Mouse (Mus musculus): Measurements from ENCODE around the gene Mycbpap. TPM values are rescaled to one million over a fixed set of nuclear protein-coding genes. Genes with fewer than 3 reads are reported as not detected.

Mycbpap gene
- polyA plus RNA-seq, 1 experiment from 2014 or later = 1.8 TPM

GRCm38 (mm10) chr11:94508976-94509375 is 12.6 kb downstream of the Mycbpap start:
- Histone ChIP-seq H3K4me2 (ENCODE audit: low read length) (no peak overlapping the region), H3K9me3 (replicated peaks; ENCODE audit: control insufficient read depth, low read length) (no peaks in the 10 kb centered on the region), H3K27ac (ENCODE audit: low read depth, low read length) (no peak overlapping the region), H3K36me3 (ENCODE audit: control insufficient read depth, insufficient read depth, low read length) (no peaks in the 10 kb centered on the region), H3K9ac (ENCODE audit: low read length) (no peak overlapping the region), H3K4me1 (ENCODE audit: control insufficient read depth, insufficient read depth, low read length) (no peaks in the 10 kb centered on the region), H3K27me3 (replicated peaks; ENCODE audit: control insufficient read depth, insufficient read depth, low read length) (no peaks in the 10 kb centered on the region), H3K4me3 (ENCODE audit: low read depth, low read length) (no peak overlapping the region)
- DNase-seq (ENCODE audit: low spot score) (no peak), ATAC-seq (no peak)
- 94% methylated on average over 10 of the region's 10 CpGs for WGBS

- ATAC-seq = no peak
- WGBS = 89% methylated on average over 8 of the region's 8 CpGs
Measured at GRCm38 (mm10) chr11:94501482-94501881, 20.1 kb downstream of the Mycbpap start.

GRCm38 (mm10) chr11:94500362-94500761 is 21.2 kb downstream of the Mycbpap start:
- Histone ChIP-seq H3K9ac (ENCODE audit: low read length) (no peak overlapping the region), H3K27ac (ENCODE audit: low read depth, low read length) (no peak overlapping the region), H3K9me3 (replicated peaks; ENCODE audit: control insufficient read depth, low read length) (no peaks in the 10 kb centered on the region), H3K27me3 (replicated peaks; ENCODE audit: control insufficient read depth, insufficient read depth, low read length) (0 out of 2 replicates have a peak, but pooled peaks cover 5% of the 10 kb centered on the region), H3K36me3 (ENCODE audit: control insufficient read depth, insufficient read depth, low read length) (no peaks in the 10 kb centered on the region), H3K4me1 (ENCODE audit: control insufficient read depth, insufficient read depth, low read length) (peaks cover 19% of the 10 kb centered on the region), H3K4me3 (ENCODE audit: low read depth, low read length) (no peak overlapping the region), H3K4me2 (ENCODE audit: low read length) (no peak overlapping the region)
- WGBS = 30% methylated on average over 8 of the region's 8 CpGs
- DNase-seq (ENCODE audit: low spot score) = no peak
- no peak for ATAC-seq

More at GRCm38 (mm10) chr11:94501482-94501881, 20.1 kb downstream of the Mycbpap start:
- no peak overlapping the region for H3K9ac ChIP-seq (ENCODE audit: low read length)
- peaks cover 19% of the 10 kb centered on the region for H3K4me1 ChIP-seq (ENCODE audit: control insufficient read depth, insufficient read depth, low read length)
- H3K36me3 ChIP-seq (ENCODE audit: control insufficient read depth, insufficient read depth, low read length) = no peaks in the 10 kb centered on the region
- 0 out of 2 replicates have a peak, but pooled peaks cover 5% of the 10 kb centered on the region for H3K27me3 ChIP-seq (replicated peaks; ENCODE audit: control insufficient read depth, insufficient read depth, low read length)
- H3K27ac ChIP-seq (ENCODE audit: low read depth, low read length) = no peak overlapping the region
- no peaks in the 10 kb centered on the region for H3K9me3 ChIP-seq (replicated peaks; ENCODE audit: control insufficient read depth, low read length)
- no peak overlapping the region for H3K4me3 ChIP-seq (ENCODE audit: low read depth, low read length)
- DNase-seq (ENCODE audit: low spot score) = no peak
- no peak overlapping the region for H3K4me2 ChIP-seq (ENCODE audit: low read length)

- peaks cover 19% of the 10 kb centered on the region for H3K4me1 ChIP-seq (ENCODE audit: control insufficient read depth, insufficient read depth, low read length)
- peak within 1 kb of the TSS; percentile 47 for H3K9ac ChIP-seq (ENCODE audit: low read length)
- peak within 1 kb of the TSS; percentile 51 for H3K4me2 ChIP-seq (ENCODE audit: low read length)
- WGBS = under 1% methylated on average over 26 of the region's 26 CpGs
- H3K9me3 ChIP-seq (replicated peaks; ENCODE audit: control insufficient read depth, low read length) = no peaks in the 10 kb centered on the region
- peak within 1 kb of the TSS; percentile 21 for H3K4me3 ChIP-seq (ENCODE audit: low read depth, low read length)
- 0 out of 2 replicates have a peak, but pooled peaks cover 5% of the 10 kb centered on the region for H3K27me3 ChIP-seq (replicated peaks; ENCODE audit: control insufficient read depth, insufficient read depth, low read length)
- no peaks in the 10 kb centered on the region for H3K36me3 ChIP-seq (ENCODE audit: control insufficient read depth, insufficient read depth, low read length)
- no peak for DNase-seq (ENCODE audit: low spot score)
- H3K27ac ChIP-seq (ENCODE audit: low read depth, low read length) = 0 out of 2 replicates have a peak within 1 kb of the TSS, but pooled peaks have one; percentile 5
- ATAC-seq = peak; percentile 35; the same call in 1 of the 2 replicates
Measured at GRCm38 (mm10) chr11:94499661-94500152, 21.8 kb downstream of the Mycbpap start, which contains the start of gene Epn3. TSS of gene Epn3 (minus strand) at chr11:94499974.

- no peak overlapping the region for H3K4me3 ChIP-seq (ENCODE audit: low read depth, low read length)
- no peaks in the 10 kb centered on the region for H3K36me3 ChIP-seq (ENCODE audit: control insufficient read depth, insufficient read depth, low read length)
- 0 out of 2 replicates have a peak, but pooled peaks cover 5% of the 10 kb centered on the region for H3K27me3 ChIP-seq (replicated peaks; ENCODE audit: control insufficient read depth, insufficient read depth, low read length)
- no peaks in the 10 kb centered on the region for H3K9me3 ChIP-seq (replicated peaks; ENCODE audit: control insufficient read depth, low read length)
- peak overlapping the region; percentile 13; the same call in 1 of the 2 replicates for H3K9ac ChIP-seq (ENCODE audit: low read length)
- H3K4me1 ChIP-seq (ENCODE audit: control insufficient read depth, insufficient read depth, low read length) = peaks cover 19% of the 10 kb centered on the region
- peak; percentile 75 for ATAC-seq
- 3% methylated on average over 2 of the region's 2 CpGs for WGBS
- no peak overlapping the region for H3K27ac ChIP-seq (ENCODE audit: low read depth, low read length)
- peak; percentile 59 for DNase-seq (ENCODE audit: low spot score)
- H3K4me2 ChIP-seq (ENCODE audit: low read length) = peak overlapping the region; percentile 51
Measured at GRCm38 (mm10) chr11:94499035-94499434, 22.5 kb downstream of the Mycbpap start.

GRCm38 (mm10) chr11:94498093-94498996 is 23.2 kb downstream of the Mycbpap start:
- H3K36me3 ChIP-seq (ENCODE audit: control insufficient read depth, insufficient read depth, low read length) = no peaks in the 10 kb centered on the region
- peak; percentile 62 for ATAC-seq
- DNase-seq (ENCODE audit: low spot score) = peak; percentile 68
- H3K9me3 ChIP-seq (replicated peaks; ENCODE audit: control insufficient read depth, low read length) = no peaks in the 10 kb centered on the region
- H3K4me2 ChIP-seq (ENCODE audit: low read length) = peak overlapping the region; percentile 51
- H3K9ac ChIP-seq (ENCODE audit: low read length) = peak overlapping the region; percentile 13; the same call in 1 of the 2 replicates
- H3K4me3 ChIP-seq (ENCODE audit: low read depth, low read length) = no peak overlapping the region
- no peak overlapping the region for H3K27ac ChIP-seq (ENCODE audit: low read depth, low read length)
- 15% methylated on average over 19 of the region's 19 CpGs for WGBS
- peaks cover 19% of the 10 kb centered on the region for H3K4me1 ChIP-seq (ENCODE audit: control insufficient read depth, insufficient read depth, low read length)
- H3K27me3 ChIP-seq (replicated peaks; ENCODE audit: control insufficient read depth, insufficient read depth, low read length) = 0 out of 2 replicates have a peak, but pooled peaks cover 5% of the 10 kb centered on the region

- Histone ChIP-seq H3K4me2 (ENCODE audit: low read length) (no peak overlapping the region), H3K27me3 (replicated peaks; ENCODE audit: control insufficient read depth, insufficient read depth, low read length) (0 out of 2 replicates have a peak, but pooled peaks cover 5% of the 10 kb centered on the region), H3K4me3 (ENCODE audit: low read depth, low read length) (no peak overlapping the region), H3K36me3 (ENCODE audit: control insufficient read depth, insufficient read depth, low read length) (no peaks in the 10 kb centered on the region), H3K9ac (ENCODE audit: low read length) (no peak overlapping the region), H3K9me3 (replicated peaks; ENCODE audit: control insufficient read depth, low read length) (no peaks in the 10 kb centered on the region), H3K27ac (ENCODE audit: low read depth, low read length) (no peak overlapping the region), H3K4me1 (ENCODE audit: control insufficient read depth, insufficient read depth, low read length) (peaks cover 19% of the 10 kb centered on the region)
- no peak for ATAC-seq
- DNase-seq (ENCODE audit: low spot score) = no peak
- WGBS = 92% methylated on average over 3 of the region's 3 CpGs
Measured at GRCm38 (mm10) chr11:94495415-94495814, 26.1 kb downstream of the Mycbpap start.

GRCm38 (mm10) chr11:94491749-94492099 is 29.8 kb downstream of the Mycbpap start:
- H3K4me2 ChIP-seq (ENCODE audit: low read length) = peak overlapping the region; percentile 70
- no peaks in the 10 kb centered on the region for H3K9me3 ChIP-seq (replicated peaks; ENCODE audit: control insufficient read depth, low read length)
- peak overlapping the region; percentile 76 for H3K9ac ChIP-seq (ENCODE audit: low read length)
- no peak overlapping the region for H3K27ac ChIP-seq (ENCODE audit: low read depth, low read length)
- ATAC-seq (peak; percentile 10; the same call in 1 of the 2 replicates), DNase-seq (ENCODE audit: low spot score) (no peak)
- peak overlapping the region; percentile 54 for H3K4me3 ChIP-seq (ENCODE audit: low read depth, low read length)
- no peaks in the 10 kb centered on the region for H3K27me3 ChIP-seq (replicated peaks; ENCODE audit: control insufficient read depth, insufficient read depth, low read length)
- H3K4me1 ChIP-seq (ENCODE audit: control insufficient read depth, insufficient read depth, low read length) = peaks cover 2% of the 10 kb centered on the region; the same call in 1 of the 2 replicates
- H3K36me3 ChIP-seq (ENCODE audit: control insufficient read depth, insufficient read depth, low read length) = no peaks in the 10 kb centered on the region
- WGBS = 65% methylated on average over 7 of the region's 7 CpGs

Data from forebrain, embryonic 14.5 days (tissue).